Mouse (Mus musculus) olfactory bulb, adult 2 months (tissue): ENCODE data around the gene Phykpl.

Experiments used
- CTCF ChIP-seq: fragments of 200-500 bp; IDR thresholded peaks from 2 replicates; pipeline ENCODE4 v1.5.1; 2012; ENCODE audit warnings: low read depth, mild to moderate bottlenecking, low read length, moderate library complexity; ENCODE audit not compliant: insufficient read depth
- POLR2A ChIP-seq: fragments of 200-500 bp; IDR thresholded peaks from 2 replicates; pipeline ENCODE4 v1.6.1; 2012; ENCODE audit warnings: mild to moderate bottlenecking, low read depth, low read length, moderate library complexity; ENCODE audit not compliant: insufficient read depth

DNA sequence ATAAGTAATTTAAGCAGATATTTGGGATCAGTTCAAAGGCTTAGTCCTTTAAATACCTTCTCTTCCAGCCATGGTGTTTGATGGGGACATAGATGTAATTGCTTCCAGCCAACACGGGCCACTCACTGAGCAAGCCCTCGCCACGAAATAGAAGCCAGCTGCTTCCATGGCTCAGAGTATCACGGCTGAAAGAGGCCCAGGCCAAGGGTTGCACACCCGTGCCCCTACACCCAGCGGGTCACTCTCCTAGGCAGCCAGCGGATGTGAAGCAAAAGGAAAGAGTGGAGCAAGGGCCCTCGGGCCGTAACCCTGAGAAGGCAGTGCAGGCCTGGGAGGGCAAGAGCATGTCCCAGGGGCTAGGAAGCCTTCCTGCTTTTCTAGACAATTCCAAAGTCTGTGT is 42.1 kb upstream of the Phykpl start:
- no peak for TF ChIP-seq CTCF
- TF ChIP-seq POLR2A = no peak
